Mouse (Mus musculus) G1E (cell line): ENCODE data around the gene Moxd1.

Experiments used
- GATA1 ChIP-seq: IDR thresholded peaks from 2 replicates; pipeline ENCODE4 v1.6.1; 2012; ENCODE audit warnings: borderline replicate concordance, low read length, inconsistent platforms, mixed read lengths
- POLR2AphosphoS5 ChIP-seq: IDR thresholded peaks from 2 replicates; pipeline ENCODE4 v1.6.1; 2012; ENCODE audit warnings: low read depth, low read length, inconsistent platforms; ENCODE audit not compliant: insufficient replicate concordance

DNA sequence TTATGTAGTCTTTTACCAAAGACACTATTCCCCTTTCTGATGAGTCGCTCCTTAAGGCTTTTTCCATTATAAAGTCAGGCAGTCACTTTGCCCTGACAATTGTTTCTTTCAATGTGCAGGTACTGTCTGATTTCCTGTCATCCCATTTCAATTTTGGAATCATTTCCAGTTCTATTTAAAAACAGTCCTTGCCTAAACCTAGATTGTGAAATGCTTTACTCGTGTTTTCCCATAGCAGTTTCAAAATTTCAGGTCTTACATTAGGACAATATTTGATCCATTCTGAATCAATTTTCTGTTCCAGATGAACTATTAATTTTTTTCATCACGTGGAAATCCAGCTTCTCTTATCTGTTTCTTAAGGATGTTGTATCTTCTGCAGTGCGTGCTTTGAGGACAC is 23.5 kb downstream of the Moxd1 start:
- TF ChIP-seq POLR2AphosphoS5, result no peak
- no peak for TF ChIP-seq GATA1
